Mouse (Mus musculus) small intestine, adult 10 weeks (tissue): Measurements from ENCODE around the gene Rbl2. TPM values are rescaled to one million over a fixed set of nuclear protein-coding genes. Genes with fewer than 3 reads are reported as not detected.

ENCODE experiments used
- polyA plus RNA-seq: library from polyadenylated mRNA; stranded (reverse); fragments of 350-450 nt; fragmentation: Illumina TruSeq; extraction: RNeasy Lipid Tissue Mini Kit (QIAGEN cat#74804); gene quantifications from one replicate; pipeline ENCODE4 v1.2.3, GENCODE M21; 2014; ENCODE audit warnings: low replicate concordance

The Rbl2 gene
- 51.0 TPM for polyA plus RNA-seq

DNA sequence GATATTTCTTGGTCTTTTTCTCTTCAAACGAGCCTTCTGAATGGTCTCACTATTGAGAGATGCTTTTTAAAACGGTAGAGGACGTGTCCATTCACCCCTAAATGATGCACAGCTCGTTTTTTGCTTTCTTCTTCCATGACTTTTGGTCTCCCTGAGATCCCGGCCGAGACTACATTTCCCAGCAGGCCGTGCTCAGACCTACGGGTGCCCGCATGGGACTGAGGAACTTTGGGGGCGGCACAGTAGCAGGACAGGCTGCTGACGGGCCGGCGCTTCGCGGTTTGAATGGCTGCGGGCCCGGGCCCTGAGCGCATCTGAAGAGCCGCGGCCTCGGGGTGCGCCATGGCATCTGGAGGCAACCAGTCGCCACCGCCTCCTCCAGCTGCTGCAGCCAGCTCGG is at the start of gene Rbl2:
Gene Rbl2 (plus strand): TSS at position 224 of the 400 bp plus-strand sequence.

Other genes starting within 250 kb of the Rbl2 start
- 1,261 TPM for gene Chd9, start 241.7 kb upstream of the Rbl2 start, polyA plus RNA-seq
- gene Aktip, start 129.9 kb downstream of the Rbl2 start, polyA plus RNA-seq, result 67.9 TPM
- 4.7 TPM for gene Rpgrip1l, start 243.2 kb downstream of the Rbl2 start, polyA plus RNA-seq
- 13.4 TPM for gene Fto, start 243.5 kb downstream of the Rbl2 start, polyA plus RNA-seq